Mouse (Mus musculus) heart, postnatal 0 days (tissue): ENCODE data around the gene Tuba8. TPM values are rescaled to one million over a fixed set of nuclear protein-coding genes. Genes with fewer than 3 reads are reported as not detected.

Experiments used
- ATAC-seq: fragments of 200-750 bp; cut with Nextera tagmentation; 2 replicates; pipeline ENCODE4 v1.8.0; 2017; ENCODE audit warnings: low read depth, moderate number of reproducible peaks, moderate library complexity; ENCODE audit not compliant: insufficient read depth
- DNase-seq: peaks from one replicate; pipeline ENCODE4 v3.0.0-alpha.2; 2016; ENCODE audit warnings: low spot score
- H3K27ac ChIP-seq: fragments of 300-500 bp; sonication (generic); 2 replicates; pipeline ENCODE4 v1.5.1; 2014; ENCODE audit warnings: low read depth, mild to moderate bottlenecking
- H3K27me3 ChIP-seq: fragments of 300-500 bp; sonication (generic); 2 replicates; pipeline ENCODE4 v1.6.1; 2014; ENCODE audit warnings: low read length, mixed read lengths; ENCODE audit not compliant: control insufficient read depth, insufficient read depth
- H3K36me3 ChIP-seq: fragments of 300-500 bp; sonication (generic); replicated peaks from 2 replicates; pipeline ENCODE4 v1.6.1; 2014; ENCODE audit warnings: low read length, mixed read lengths; ENCODE audit not compliant: control insufficient read depth, insufficient read depth
- H3K4me1 ChIP-seq: fragments of 300-500 bp; sonication (generic); 2 replicates; pipeline ENCODE4 v1.6.1; 2014; ENCODE audit warnings: antibody characterized with exemption; ENCODE audit not compliant: control insufficient read depth, insufficient read depth
- H3K4me2 ChIP-seq: fragments of 300-500 bp; sonication (generic); 2 replicates; pipeline ENCODE4 v1.6.1; 2014; ENCODE audit warnings: low read depth, mild to moderate bottlenecking, low read length, moderate library complexity
- H3K4me3 ChIP-seq: fragments of 300-500 bp; sonication (generic); 2 replicates; pipeline ENCODE4 v1.5.1; 2014; ENCODE audit warnings: low read depth, low read length
- H3K9ac ChIP-seq: fragments of 300-500 bp; sonication (generic); replicated peaks from 2 replicates; pipeline ENCODE4 v1.6.1; 2014; ENCODE audit warnings: low read depth, low read length, mixed read lengths
- H3K9me3 ChIP-seq: fragments of 300-500 bp; sonication (generic); replicated peaks from 2 replicates; pipeline ENCODE4 v1.6.1; 2016; ENCODE audit warnings: low read length; ENCODE audit not compliant: control insufficient read depth
- CTCF ChIP-seq: IDR thresholded peaks from 2 replicates; pipeline ENCODE4 v1.5.1; 2016; ENCODE audit warnings: antibody characterized with exemption, control low read depth, low read depth
- EP300 ChIP-seq: IDR thresholded peaks from 2 replicates; pipeline ENCODE4 v1.6.1; 2016; ENCODE audit warnings: antibody characterized with exemption, low read depth
- WGBS: fragments of 180-500 bp; shearing (Covaris S2); extraction: QIAGEN DNeasy Blood & Tissue Kit; methylation state at CpG from one replicate; pipeline ENCODE4 v1.1.7; 2014; 5-methylcytosine and 5-hydroxymethylcytosine counted together
- polyA plus RNA-seq: library from polyadenylated mRNA; unstranded; fragments of >200 nt; fragmentation: Nextera tagmentation; extraction: Ambion mirVana; gene quantifications from 2 replicates; pipeline ENCODE4 v1.2.1, GENCODE M21; 2015
- total RNA-seq: library from RNA; depleted of rRNA; stranded (reverse); fragments of >200 nt; gene quantifications from 2 replicates; pipeline ENCODE4 v1.2.3, GENCODE M21; 2014; ENCODE audit warnings: low replicate concordance

The Tuba8 gene
- total and polyA plus RNA-seq, 2 experiments from 2014 or later: 5.6 to 6.0 TPM

- H3K9me3 ChIP-seq: no peaks in the 10 kb centered on the region
- H3K4me1 ChIP-seq: no peaks in the 10 kb centered on the region
- no peak for DNase-seq
- WGBS: 88% methylated on average over 4 of the region's 4 CpGs
- H3K36me3 ChIP-seq: no peaks in the 10 kb centered on the region
- no peak overlapping the region for H3K4me3 ChIP-seq
- no peak overlapping the region for H3K4me2 ChIP-seq
- no peaks in the 10 kb centered on the region for H3K27me3 ChIP-seq
- no peak overlapping the region for H3K27ac ChIP-seq
- no peak for ATAC-seq
- no peak overlapping the region for H3K9ac ChIP-seq
- TF ChIP-seq EP300 (no peak), CTCF (no peak)
These were observed 27.7 kb downstream of the Tuba8 start for GRCm38 (mm10) chr6:121238209-121238608.

- Histone ChIP-seq H3K4me1 (0 out of 2 replicates have a peak, but pooled peaks cover 4% of the 10 kb centered on the region), H3K4me2 (no peak overlapping the region), H3K27ac (no peak overlapping the region), H3K27me3 (no peaks in the 10 kb centered on the region), H3K9ac (no peak overlapping the region), H3K36me3 (no peaks in the 10 kb centered on the region), H3K4me3 (no peak overlapping the region), H3K9me3 (no peaks in the 10 kb centered on the region)
- 77% methylated on average over 2 of the region's 2 CpGs for WGBS
- no peak for ATAC-seq
- no peak for DNase-seq
- TF ChIP-seq CTCF (no peak), EP300 (no peak)
These were observed 31.3 kb downstream of the Tuba8 start for GRCm38 (mm10) chr6:121241780-121242179.

GRCm38 (mm10) chr6:121243161-121243560 lies 32.7 kb downstream of the Tuba8 start:
- Histone ChIP-seq H3K27me3 (no peaks in the 10 kb centered on the region), H3K36me3 (no peaks in the 10 kb centered on the region), H3K9me3 (no peaks in the 10 kb centered on the region), H3K27ac (no peak overlapping the region), H3K9ac (no peak overlapping the region), H3K4me1 (0 out of 2 replicates have a peak, but pooled peaks cover 4% of the 10 kb centered on the region), H3K4me3 (no peak overlapping the region), H3K4me2 (no peak overlapping the region)
- TF ChIP-seq CTCF (no peak), EP300 (no peak)
- DNase-seq: no peak
- WGBS: 26% methylated on average over 10 of the region's 10 CpGs
- ATAC-seq: no peak

GRCm38 (mm10) chr6:121245127-121246036 lies 34.9 kb downstream of the Tuba8 start, which contains the start of gene Usp18:
TSS of gene Usp18 (plus strand) at chr6:121245906.
- peak; percentile 89 for DNase-seq
- Histone ChIP-seq H3K4me2 (peak within 1 kb of the TSS; percentile 57), H3K9me3 (no peaks in the 10 kb centered on the region), H3K9ac (peak within 1 kb of the TSS; percentile 71), H3K4me1 (0 out of 2 replicates have a peak, but pooled peaks cover 4% of the 10 kb centered on the region), H3K36me3 (no peaks in the 10 kb centered on the region), H3K4me3 (peak within 1 kb of the TSS; percentile 77), H3K27me3 (no peaks in the 10 kb centered on the region), H3K27ac (peak within 1 kb of the TSS; percentile 79)
- ATAC-seq: peak; percentile 96
- TF ChIP-seq EP300 (no peak), CTCF (no peak)
- 3% methylated on average over 35 of the region's 35 CpGs for WGBS

DNA sequence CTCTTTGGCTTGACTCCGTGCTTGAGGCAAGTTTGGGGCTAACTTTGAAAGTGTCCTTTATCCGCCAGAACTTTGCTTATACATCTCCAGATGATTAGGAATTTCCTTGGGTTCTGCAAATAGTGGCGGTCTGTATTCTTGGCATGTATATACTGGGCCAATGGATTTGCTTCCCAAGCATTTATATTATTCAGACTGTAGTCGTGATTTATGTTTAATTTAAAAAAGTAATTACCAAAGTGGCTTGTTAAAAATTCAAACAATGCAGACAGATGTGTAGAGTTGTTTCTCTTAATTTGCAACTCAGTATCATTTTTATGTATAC lies 35.5 kb downstream of the Tuba8 start:
- peak overlapping the region; percentile 77 for H3K4me3 ChIP-seq
- no peaks in the 10 kb centered on the region for H3K27me3 ChIP-seq
- peak overlapping the region; percentile 57 for H3K4me2 ChIP-seq
- no peaks in the 10 kb centered on the region for H3K36me3 ChIP-seq
- TF ChIP-seq EP300: no peak
- no peak for TF ChIP-seq CTCF
- no peaks in the 10 kb centered on the region for H3K9me3 ChIP-seq
- peak; percentile 14 for ATAC-seq
- H3K9ac ChIP-seq: peak overlapping the region; percentile 71
- H3K4me1 ChIP-seq: 0 out of 2 replicates have a peak, but pooled peaks cover 4% of the 10 kb centered on the region
- no peak overlapping the region for H3K27ac ChIP-seq
- DNase-seq: no peak
- WGBS: 11% methylated on average over 4 of the region's 4 CpGs

DNA sequence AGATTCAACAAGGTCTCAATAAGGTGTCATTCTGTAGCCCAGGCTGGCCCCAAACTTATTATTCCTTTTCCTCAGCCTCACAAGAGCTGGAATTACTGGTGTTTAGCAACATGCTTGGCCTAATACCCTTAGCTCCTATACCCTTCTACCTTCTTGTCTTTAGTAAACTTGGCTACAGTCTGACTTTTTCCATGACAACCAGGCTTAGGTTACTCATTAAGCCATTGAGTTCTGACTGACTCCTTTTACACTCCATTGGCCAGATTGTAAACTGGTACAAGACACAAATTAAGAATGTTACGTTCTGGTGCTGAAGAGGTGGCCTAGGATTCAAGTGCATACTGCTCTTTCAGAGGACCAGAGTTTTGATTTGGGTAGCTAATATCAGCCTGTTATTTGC lies 39.9 kb downstream of the Tuba8 start:
- ATAC-seq (no peak), DNase-seq (no peak)
- H3K4me3 ChIP-seq: no peak overlapping the region
- H3K9me3 ChIP-seq: no peaks in the 10 kb centered on the region
- H3K36me3 ChIP-seq: no peaks in the 10 kb centered on the region
- H3K27me3 ChIP-seq: no peaks in the 10 kb centered on the region
- H3K4me2 ChIP-seq: no peak overlapping the region
- WGBS: 85% methylated on average over 1 of the region's 1 CpGs
- no peak overlapping the region for H3K9ac ChIP-seq
- no peak for TF ChIP-seq CTCF
- no peak for TF ChIP-seq EP300
- no peak overlapping the region for H3K27ac ChIP-seq
- H3K4me1 ChIP-seq: no peaks in the 10 kb centered on the region
